Mouse (Mus musculus): ENCODE measurements around the gene Gm21746.
"Not testable (repeated sequence)": the region's sequence is repeated elsewhere in the genome, so short reads cannot be mapped to it uniquely, and the experiment has no call there.

DNA sequence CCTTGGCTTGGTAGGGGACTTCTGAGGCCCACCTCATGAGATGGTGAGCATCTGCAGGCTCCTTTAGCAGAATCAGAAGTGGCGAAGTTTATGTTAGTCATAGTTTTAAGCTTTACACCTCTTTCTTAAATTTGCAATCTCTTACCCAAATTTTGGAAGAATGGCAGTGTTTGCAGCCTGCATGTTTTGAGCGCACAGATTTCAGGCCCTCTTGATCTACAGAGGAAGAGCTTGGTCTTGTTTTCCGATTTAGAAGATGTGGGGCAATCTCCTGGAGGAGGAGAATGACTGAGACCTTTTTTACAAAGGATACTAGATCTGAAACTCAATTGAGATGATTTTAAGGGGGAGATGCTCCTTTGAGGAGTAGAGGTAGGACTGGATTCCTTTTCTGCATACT, at the start of gene Gm21746:
- not testable (repeated sequence) for TF ChIP-seq CTCF (IDR thresholded peaks at IDR 0.05; ENCODE audit: borderline replicate concordance, insufficient read depth, low read length); POLR2A (IDR thresholded peaks at IDR 0.05; ENCODE audit: low read depth, low read length)
